Mouse (Mus musculus) adrenal gland, postnatal 36 days (tissue): ENCODE measurements around the gene Fndc7. TPM values are rescaled to one million over a fixed set of nuclear protein-coding genes. Genes with fewer than 3 reads are reported as not detected.

Experiments used
- DNase-seq, 2 experiments: peaks; one replicate each; pipeline ENCODE4 v3.0.0; 2021; ENCODE audit warnings: mixed read lengths in 1 of 2
- long read RNA-seq, 2 experiments: library from polyadenylated mRNA; stranded (forward); transcript quantifications; one replicate each; pipeline ENCODE4 v2.0.0; 2021; ENCODE audit warnings: borderline sequencing depth in 2 of 2
- total RNA-seq, 2 experiments: library from RNA; stranded (reverse); gene quantifications; 2 replicates each; pipeline ENCODE4 v1.2.3; 2021

Fndc7 gene
- total RNA-seq, result under 1 TPM; 0.17 to 0.40 TPM
- long read RNA-seq, experiment 1, result 0 reads
- long read RNA-seq, experiment 2, result 0 reads

DNA sequence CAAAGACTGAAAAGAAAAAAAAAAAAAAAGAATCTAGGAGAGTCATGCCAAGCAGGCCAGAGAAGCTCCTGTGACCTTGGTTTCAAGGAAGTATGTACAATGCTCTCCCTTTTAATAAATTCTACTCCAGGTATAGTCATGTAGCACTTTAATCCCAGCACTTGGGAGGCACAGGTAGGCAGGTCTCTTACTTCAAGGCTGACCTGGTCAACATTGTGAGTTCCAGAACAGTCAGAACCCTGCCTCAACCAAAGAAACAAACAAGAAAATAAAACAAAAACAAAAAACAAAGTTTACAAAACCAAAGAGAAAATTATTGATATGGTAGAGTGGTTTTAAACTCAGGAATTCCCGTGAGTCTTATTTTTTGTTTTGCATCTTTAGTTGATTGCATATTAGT, at the start of gene Fndc7:
Fndc7 (minus strand) TSS at position 101 of the 400 bp plus-strand sequence.
- DNase-seq, result no peak

DNA sequence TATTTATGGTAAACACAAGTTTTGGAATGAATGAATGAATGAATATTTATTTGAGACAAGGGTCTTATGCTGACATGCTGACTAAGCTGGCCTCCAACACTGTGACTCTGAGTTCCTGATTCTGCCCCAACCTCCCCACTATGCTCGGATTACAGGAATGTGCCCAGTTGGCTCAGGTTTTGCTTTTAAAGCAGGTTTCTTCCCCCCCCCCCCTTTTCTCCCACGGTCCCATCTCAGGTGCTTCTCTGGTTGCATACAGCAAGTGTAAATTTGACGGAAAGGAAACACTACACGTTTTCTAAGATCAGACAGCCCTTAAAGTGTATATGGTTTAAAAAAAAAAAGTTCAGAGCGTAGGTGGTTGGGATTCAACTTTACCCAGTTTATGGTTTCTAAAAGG, 49.8 kb upstream of the Fndc7 start, which contains the start of gene Henmt1:
Henmt1 (plus strand) TSS at position 301 of the 400 bp plus-strand sequence.
- no peak for DNase-seq

DNA sequence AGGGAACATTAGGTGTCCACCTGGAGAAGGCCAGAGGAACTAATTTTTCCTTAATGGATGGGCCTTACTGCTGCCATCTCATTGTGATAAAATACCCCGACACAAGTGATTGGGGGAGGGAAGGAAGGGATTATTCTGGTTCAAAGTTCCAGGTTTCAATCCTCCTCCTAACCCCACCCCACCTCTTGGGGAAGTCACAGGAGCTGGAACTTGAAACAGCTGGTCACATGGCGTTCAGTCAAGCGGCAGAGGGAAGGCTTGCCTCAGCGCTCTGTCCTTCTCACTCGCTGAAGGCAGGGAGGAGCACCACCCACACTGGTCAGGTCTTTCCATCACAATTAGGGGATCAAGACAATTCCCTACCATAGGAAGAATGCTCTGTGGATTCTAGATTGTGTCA, 48.9 kb upstream of the Fndc7 start:
- no peak for DNase-seq

DNA sequence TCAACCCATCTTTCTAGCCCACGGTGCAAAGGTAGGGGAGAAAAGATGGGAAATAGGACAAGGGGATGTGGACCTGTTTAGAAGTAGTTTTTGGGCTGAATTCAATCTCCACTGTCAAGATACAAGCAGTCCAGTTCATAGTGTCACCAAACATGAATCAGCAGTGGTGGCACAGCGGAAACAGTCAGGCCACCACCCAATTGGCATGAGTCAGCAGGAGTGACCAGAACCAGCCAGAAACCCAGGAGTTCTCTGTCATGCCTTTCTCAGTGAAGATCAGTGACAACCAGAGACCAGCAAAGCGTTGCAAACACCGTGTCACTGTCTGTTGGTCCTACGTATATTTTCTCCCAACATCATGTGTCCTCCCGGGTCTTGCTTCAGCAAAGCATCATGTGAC, 43.7 kb upstream of the Fndc7 start:
- peak; percentile 10 to 34 for DNase-seq

GRCm38 (mm10) chr3:108926308-108926707, 36.5 kb upstream of the Fndc7 start:
- DNase-seq, result no peak

DNA sequence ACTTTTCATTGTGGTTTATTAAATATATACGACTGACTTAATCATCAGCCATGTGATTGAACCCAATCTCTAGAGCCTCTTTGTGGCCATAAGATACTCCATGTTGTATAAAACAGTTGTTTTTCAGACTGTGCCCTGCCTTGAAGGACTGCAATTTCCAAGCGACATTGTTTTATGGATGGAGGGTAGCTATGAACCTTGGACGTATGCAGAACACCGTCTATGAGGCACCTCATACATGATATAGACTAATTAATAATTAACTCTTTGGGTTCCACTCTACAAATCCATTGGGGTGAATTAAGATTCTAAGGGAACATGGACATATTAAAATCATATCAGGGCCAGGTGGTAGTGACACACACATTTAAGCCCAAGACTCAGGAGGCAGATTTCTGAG, 35.9 kb upstream of the Fndc7 start:
- no peak for DNase-seq

- no peak for DNase-seq
These were observed 32.0 kb upstream of the Fndc7 start for GRCm38 (mm10) chr3:108921822-108922221.

DNA sequence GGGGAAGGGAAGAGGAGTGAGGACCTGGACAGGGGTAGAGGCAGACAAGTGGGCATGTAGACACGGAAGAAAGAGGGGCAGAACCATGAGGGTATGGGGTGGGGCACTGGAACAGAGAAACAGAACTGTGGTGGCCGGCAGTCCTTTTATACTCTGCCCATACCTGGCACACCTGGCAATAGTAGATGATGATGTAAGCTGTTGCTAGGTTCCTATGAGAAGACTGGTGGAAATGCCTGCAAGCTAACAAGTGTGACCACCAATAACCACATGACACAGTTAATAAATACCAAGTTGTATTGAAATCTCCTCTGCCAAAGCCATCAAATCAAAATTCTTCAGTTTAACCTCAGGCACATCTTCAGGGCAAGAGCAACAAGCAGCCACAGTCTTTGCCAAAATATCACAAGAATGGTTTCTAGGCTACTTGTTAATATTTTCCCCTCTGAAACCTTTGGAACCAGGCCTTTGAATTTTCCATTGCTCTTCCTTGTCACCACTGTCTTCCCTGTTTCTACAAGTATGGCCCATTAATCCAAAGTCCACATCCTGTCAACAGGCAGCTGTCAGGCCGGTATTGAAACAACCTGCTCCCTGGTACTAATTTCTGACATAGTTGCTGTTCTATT, 30.7 kb upstream of the Fndc7 start:
- DNase-seq, result no peak

GRCm38 (mm10) chr3:108918852-108919251, 29.0 kb upstream of the Fndc7 start:
- DNase-seq, result no peak

DNA sequence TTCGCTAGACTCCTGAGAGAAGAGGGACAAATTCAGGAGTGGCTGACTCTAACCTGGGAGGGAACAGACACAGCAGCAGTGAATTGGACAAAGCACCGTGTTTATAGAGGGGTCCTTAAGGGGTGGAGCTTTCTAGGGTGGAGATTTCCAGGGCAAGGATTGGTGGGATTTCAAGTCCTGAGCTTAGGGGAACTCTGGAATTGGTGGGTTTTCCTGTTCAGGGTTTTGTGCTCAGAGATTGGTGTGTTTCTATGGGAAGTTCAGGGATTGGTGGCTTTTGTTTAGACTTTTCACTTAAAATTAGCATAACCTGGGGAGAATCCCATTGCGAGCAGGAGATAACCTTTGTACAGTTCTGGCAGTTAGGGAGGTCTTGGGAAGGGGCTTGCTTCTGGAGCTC, 28.2 kb upstream of the Fndc7 start:
- no peak for DNase-seq

- DNase-seq, result no peak
These were observed 27.0 kb upstream of the Fndc7 start for GRCm38 (mm10) chr3:108916857-108917256.

DNA sequence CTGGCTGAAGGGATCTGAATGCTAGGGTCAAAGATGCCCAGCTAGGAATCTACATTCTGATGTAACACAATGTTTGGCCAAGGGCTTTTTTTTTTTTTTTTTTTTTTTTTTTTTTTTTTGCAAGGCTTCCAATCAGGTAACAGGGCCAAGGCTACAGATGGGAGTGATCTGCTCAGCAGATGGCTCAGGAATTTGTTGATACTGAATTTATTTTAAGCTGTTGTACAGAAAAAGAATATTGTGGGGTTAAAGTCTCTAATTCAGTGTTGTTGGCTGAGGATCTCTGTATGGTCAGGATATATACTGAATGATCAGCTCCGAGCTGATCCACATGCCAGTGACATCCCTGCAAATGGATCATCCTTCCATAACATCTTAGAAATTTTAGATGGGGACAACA, 26.2 kb upstream of the Fndc7 start:
- no peak for DNase-seq

DNA sequence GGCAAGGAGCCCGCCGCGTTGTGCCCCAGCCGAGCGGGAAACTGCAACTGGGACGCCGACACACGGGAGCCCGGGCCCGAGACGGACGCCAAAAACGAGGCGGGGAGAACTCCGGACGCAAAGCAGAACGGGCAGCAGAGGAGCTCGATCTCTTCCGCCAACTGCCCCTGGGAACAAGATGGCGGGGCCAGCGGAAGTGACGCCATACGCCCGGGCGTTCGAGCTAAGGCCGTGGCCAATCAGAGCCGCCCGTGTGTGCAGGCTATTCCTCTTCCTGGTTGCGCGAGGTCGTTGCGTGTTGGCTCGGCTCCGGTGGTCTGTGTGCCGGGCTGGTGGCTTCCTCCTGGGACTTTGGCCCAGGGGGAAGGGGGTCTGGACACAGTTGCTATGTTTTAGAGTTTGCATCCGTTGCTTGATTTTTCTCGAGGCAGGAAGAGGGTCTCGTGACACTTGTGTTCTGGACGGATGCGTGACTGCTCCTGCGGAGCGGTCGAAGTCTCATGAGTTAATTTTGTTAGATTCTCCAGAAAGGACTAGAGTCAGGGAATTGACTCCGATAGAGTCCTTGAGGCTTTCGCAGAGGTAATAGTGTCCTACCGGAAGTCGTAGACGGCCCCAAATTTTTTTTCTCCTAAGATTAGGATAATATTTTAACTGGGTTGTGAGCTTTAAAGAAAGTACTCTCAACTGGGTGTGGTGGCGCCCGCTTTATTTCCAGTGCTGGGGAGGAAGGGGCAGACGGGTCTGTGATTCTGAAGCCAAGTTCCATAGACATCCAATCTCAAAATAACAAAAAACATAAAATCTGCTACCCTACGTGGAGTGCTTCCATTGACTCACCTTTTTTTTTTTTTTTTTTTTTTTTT, 22.0 kb upstream of the Fndc7 start, which contains the start of gene Prpf38b:
Prpf38b (minus strand) TSS at position 180 of the 866 bp plus-strand sequence.
- DNase-seq, result peak; percentile 97 to 98

DNA sequence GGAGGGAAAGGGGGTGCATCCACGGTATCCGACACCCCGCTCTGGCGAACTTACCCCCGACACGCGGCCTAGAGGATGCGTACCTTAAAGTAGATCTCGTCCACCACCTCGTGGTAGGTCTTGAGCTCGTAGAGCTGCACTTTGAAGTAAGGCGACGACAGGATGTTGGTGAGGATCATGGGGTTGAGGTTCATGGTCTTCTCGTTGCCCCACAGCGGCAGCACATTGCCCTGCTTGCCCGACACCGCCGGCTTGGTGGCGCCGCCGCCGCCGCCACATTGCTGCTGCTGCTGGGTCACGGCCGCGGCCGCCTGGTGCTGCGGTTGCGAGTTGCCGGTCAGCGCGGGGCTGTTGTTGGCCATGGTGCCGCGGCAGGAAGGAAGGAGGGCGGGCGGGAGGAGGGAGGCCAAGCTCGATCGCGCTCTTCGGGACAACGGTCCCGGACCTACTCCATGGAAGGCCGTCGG, 21.3 kb upstream of the Fndc7 start:
- DNase-seq, result peak; percentile 64 to 75

DNA sequence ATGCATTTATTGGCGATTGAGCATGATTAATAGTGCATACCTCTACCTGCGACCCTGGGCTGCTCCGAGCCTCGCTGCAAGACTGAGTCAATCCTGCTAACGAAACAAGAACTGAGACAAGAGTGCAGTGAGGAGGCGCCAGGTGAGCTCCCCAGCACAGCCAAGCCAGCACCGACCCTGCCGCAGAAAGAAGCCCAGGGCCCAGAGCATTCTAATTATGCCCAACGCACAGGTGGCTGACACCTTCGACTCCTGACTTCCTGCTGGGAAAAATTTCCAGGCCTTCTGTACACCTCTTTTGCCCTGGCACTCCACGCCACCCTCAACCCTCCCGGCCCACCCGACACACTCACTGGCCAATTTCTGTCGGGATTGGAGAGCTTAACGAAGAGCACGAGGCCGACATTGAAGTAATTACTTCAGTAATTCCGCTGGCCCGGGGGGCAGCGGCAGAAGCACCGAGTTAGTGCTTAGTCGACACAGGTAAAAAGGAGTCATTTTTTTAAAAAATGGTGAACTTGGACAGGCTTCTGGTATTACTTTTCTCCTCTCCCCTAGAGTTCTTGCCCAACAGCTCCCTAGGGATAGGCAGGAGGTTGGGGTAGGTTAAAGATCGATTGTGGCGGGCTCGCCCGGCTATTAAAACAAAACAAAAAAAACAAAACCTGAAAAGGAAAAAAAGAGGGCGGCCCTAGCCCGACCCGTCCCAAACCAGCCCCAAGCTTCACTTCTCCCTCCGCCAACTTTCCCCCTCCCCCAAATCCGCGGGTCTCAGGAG, 20.7 kb upstream of the Fndc7 start:
- DNase-seq, result peak; percentile 15 to 22

GRCm38 (mm10) chr3:108902934-108903333, 13.1 kb upstream of the Fndc7 start:
- no peak for DNase-seq

- DNase-seq, result no peak
These were observed 12.2 kb upstream of the Fndc7 start for GRCm38 (mm10) chr3:108902038-108902437.

DNA sequence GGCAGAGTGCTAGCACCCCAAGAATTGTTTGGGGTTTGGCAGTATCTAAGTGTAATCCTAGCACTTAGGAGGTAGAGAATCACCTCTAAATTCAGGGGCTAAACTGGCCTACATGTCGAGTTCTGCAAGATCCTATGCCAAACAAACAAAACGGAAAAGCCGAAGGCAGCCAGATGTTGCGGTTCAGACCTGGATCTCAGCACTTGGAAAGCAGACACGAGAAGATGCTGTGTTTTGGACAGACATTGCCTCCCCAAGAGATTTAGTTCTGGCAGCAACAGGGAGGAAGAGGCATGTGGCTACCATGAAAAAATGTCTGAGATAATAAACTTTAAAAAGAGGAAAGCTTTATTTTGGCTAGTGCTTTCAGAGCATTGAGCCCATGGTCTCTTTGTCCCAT, 10.9 kb upstream of the Fndc7 start:
- no peak for DNase-seq

DNA sequence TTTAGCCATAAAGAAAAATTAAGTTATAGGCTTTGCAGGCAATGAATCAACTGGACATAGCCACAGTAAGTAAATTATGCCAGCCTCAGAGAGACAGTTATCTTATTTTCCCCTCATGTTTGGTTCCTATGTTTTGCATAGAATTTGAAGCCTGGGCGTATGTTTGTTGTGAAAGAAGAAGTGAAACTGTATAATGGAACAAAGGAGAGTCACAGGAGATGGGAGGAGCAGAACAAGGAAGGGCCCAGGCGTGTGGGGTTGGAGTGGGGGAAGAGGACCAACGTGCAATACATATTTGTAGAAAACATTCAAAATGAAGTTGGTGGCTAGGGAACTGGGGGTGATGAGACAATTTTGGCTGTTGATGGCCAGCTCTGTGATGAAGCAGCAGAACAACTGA, 10.3 kb upstream of the Fndc7 start:
- no peak for DNase-seq

GRCm38 (mm10) chr3:108898640-108899039, 8.8 kb upstream of the Fndc7 start:
- DNase-seq, result no peak

GRCm38 (mm10) chr3:108892914-108893313, 3.1 kb upstream of the Fndc7 start:
- DNase-seq, result no peak

GRCm38 (mm10) chr3:108892080-108892479, 2.3 kb upstream of the Fndc7 start:
- DNase-seq, result no peak

- no peak for DNase-seq
These were observed 2.2 kb downstream of the Fndc7 start for GRCm38 (mm10) chr3:108887618-108887975.
